Mouse (Mus musculus): Measurements from ENCODE around the gene Gsn. TPM values are rescaled to one million over a fixed set of nuclear protein-coding genes. Genes with fewer than 3 reads are reported as not detected.

The Gsn gene
- total and polyA plus RNA-seq, 2 experiments from 2014 or later = 255 to 460 TPM

DNA sequence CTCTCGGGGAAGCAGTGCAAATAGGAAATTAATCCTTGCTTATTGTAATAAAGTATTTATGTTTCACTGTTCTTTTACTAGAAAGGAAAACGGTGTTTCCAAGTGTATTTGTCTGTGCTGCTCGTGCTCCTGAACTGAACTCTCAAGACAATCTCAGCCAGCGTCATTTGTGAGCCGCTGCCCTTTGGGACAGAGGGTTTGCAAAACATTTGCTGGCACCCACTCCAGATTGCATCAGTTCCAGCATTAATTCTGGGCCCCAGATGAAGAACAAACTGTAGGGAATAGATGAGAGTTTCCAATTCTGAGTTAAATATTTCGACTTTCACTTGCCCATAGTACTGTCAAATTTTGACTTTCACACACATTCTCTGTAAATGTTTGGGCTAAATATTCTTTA lies 82.5 kb downstream of the Gsn start:
- no peak overlapping the region for H3K4me3 ChIP-seq (ENCODE audit: low read depth, low read length)
- H3K27ac ChIP-seq (ENCODE audit: low read depth) = peak overlapping the region; percentile 46
- no peak for DNase-seq (ENCODE audit: low spot score)
- peaks cover 14% of the 10 kb centered on the region for H3K4me1 ChIP-seq (ENCODE audit: control insufficient read depth, insufficient read depth)
- WGBS = 66% methylated on average over 6 of the region's 6 CpGs
- no peak overlapping the region for H3K9ac ChIP-seq (replicated peaks; ENCODE audit: low read depth, low read length)
- no peak for TF ChIP-seq CTCF (IDR thresholded peaks at IDR 0.05; ENCODE audit: low read depth)
- TF ChIP-seq EP300 (IDR thresholded peaks at IDR 0.05; ENCODE audit: low read depth) = no peak
- H3K36me3 ChIP-seq (replicated peaks; ENCODE audit: control insufficient read depth, insufficient read depth, low read length) = no peaks in the 10 kb centered on the region
- H3K4me2 ChIP-seq (ENCODE audit: low read depth, low read length) = no peak overlapping the region
- H3K9me3 ChIP-seq (replicated peaks; ENCODE audit: control insufficient read depth, low read length) = no peaks in the 10 kb centered on the region
- ATAC-seq (ENCODE audit: insufficient read depth, low read depth) = no peak
- H3K27me3 ChIP-seq (ENCODE audit: control insufficient read depth, insufficient read depth, low read length) = no peaks in the 10 kb centered on the region

DNA sequence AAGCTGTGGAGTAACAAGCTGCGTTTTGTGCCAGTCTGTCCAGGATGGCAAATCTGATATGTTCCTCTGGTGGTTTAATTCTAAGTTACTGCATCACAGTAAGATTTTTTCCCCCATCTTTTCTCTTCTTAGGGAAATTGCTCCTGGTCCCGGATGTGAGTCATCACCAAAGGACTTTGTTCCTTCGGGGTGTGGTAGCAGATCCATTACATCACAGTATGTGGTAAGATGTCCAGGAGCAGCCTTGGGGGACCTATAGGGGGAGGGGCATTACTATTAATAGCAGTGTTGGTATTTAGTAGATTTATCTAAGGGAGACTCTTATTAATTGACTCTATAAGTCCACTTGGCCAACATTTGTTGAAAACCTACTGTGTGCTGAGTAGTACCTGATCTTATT lies 86.4 kb downstream of the Gsn start:
- Histone ChIP-seq H3K9ac (replicated peaks; ENCODE audit: low read depth, low read length) (no peak overlapping the region), H3K36me3 (replicated peaks; ENCODE audit: control insufficient read depth, insufficient read depth, low read length) (no peaks in the 10 kb centered on the region), H3K4me2 (ENCODE audit: low read depth, low read length) (no peak overlapping the region), H3K4me1 (ENCODE audit: control insufficient read depth, insufficient read depth) (0 out of 2 replicates have a peak, but pooled peaks cover 4% of the 10 kb centered on the region), H3K9me3 (replicated peaks; ENCODE audit: control insufficient read depth, low read length) (no peaks in the 10 kb centered on the region), H3K27ac (ENCODE audit: low read depth) (no peak overlapping the region), H3K27me3 (ENCODE audit: control insufficient read depth, insufficient read depth, low read length) (no peaks in the 10 kb centered on the region), H3K4me3 (ENCODE audit: low read depth, low read length) (no peak overlapping the region)
- ATAC-seq (ENCODE audit: insufficient read depth, low read depth) (no peak), DNase-seq (ENCODE audit: low spot score) (no peak)
- TF ChIP-seq CTCF (IDR thresholded peaks at IDR 0.05; ENCODE audit: low read depth) = no peak
- no peak for TF ChIP-seq EP300 (IDR thresholded peaks at IDR 0.05; ENCODE audit: low read depth)
- 61% methylated on average over 3 of the region's 3 CpGs for WGBS

DNA sequence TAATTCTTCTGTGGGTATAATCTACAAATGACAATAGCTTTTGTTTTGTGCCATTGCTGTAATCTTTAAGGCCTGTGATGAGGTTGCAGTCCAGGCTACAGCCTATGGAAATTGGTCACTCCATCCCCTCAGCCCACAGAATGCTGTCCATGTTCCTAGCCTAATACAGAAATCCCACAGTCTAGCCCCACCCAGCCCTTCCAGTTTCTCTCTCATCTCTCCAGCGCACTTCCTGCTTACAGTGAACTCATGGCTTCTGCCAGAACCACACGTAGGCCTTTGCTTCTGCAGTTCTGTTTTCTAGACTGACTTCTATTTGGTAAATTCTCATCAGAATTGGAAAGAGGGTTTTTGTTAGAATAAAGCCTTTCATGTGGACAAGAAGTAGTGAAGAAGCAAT lies 89.8 kb downstream of the Gsn start:
- H3K4me3 ChIP-seq (ENCODE audit: low read depth, low read length) = no peak overlapping the region
- H3K27me3 ChIP-seq (ENCODE audit: control insufficient read depth, insufficient read depth, low read length) = no peaks in the 10 kb centered on the region
- DNase-seq (ENCODE audit: low spot score) = no peak
- TF ChIP-seq CTCF (IDR thresholded peaks at IDR 0.05; ENCODE audit: low read depth) (no peak), EP300 (IDR thresholded peaks at IDR 0.05; ENCODE audit: low read depth) (no peak)
- no peak for ATAC-seq (ENCODE audit: insufficient read depth, low read depth)
- no peak overlapping the region for H3K4me2 ChIP-seq (ENCODE audit: low read depth, low read length)
- 51% methylated on average over 2 of the region's 2 CpGs for WGBS
- H3K9me3 ChIP-seq (replicated peaks; ENCODE audit: control insufficient read depth, low read length) = no peaks in the 10 kb centered on the region
- no peak overlapping the region for H3K27ac ChIP-seq (ENCODE audit: low read depth)
- 0 out of 2 replicates have a peak, but pooled peaks cover 4% of the 10 kb centered on the region for H3K4me1 ChIP-seq (ENCODE audit: control insufficient read depth, insufficient read depth)
- no peaks in the 10 kb centered on the region for H3K36me3 ChIP-seq (replicated peaks; ENCODE audit: control insufficient read depth, insufficient read depth, low read length)
- H3K9ac ChIP-seq (replicated peaks; ENCODE audit: low read depth, low read length) = no peak overlapping the region

DNA sequence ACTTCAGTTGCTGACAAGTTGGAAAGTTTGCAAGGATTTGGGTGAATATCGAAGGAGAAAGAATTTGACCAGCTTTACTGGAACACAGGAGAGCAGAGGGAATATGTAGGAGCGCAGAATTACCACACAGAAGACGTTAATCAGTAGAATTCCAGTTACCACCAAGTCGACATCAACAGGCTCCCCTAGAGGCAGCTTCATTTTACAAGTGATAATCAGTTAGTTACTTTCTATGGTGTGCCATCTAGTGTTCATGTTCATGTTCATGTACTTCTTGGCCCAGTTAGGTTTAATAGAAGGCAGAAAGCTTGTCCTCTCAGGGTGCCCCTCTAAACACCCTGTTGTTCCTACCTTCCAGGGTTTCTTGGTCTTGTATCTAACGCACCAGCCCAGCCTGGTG lies 93.0 kb downstream of the Gsn start:
- H3K27me3 ChIP-seq (ENCODE audit: control insufficient read depth, insufficient read depth, low read length) = no peaks in the 10 kb centered on the region
- 29% methylated on average over 5 of the region's 5 CpGs for WGBS
- H3K4me3 ChIP-seq (ENCODE audit: low read depth, low read length) = no peak overlapping the region
- H3K4me2 ChIP-seq (ENCODE audit: low read depth, low read length) = no peak overlapping the region
- no peak overlapping the region for H3K9ac ChIP-seq (replicated peaks; ENCODE audit: low read depth, low read length)
- H3K27ac ChIP-seq (ENCODE audit: low read depth) = no peak overlapping the region
- no peaks in the 10 kb centered on the region for H3K9me3 ChIP-seq (replicated peaks; ENCODE audit: control insufficient read depth, low read length)
- DNase-seq (ENCODE audit: low spot score) (peak; percentile 87), ATAC-seq (ENCODE audit: insufficient read depth, low read depth) (peak; percentile 49; the same call in 1 of the 2 replicates)
- TF ChIP-seq EP300 (IDR thresholded peaks at IDR 0.05; ENCODE audit: low read depth) (no peak), CTCF (IDR thresholded peaks at IDR 0.05; ENCODE audit: low read depth) (peak; percentile 84)
- no peaks in the 10 kb centered on the region for H3K36me3 ChIP-seq (replicated peaks; ENCODE audit: control insufficient read depth, insufficient read depth, low read length)
- no peaks in the 10 kb centered on the region for H3K4me1 ChIP-seq (ENCODE audit: control insufficient read depth, insufficient read depth)

Other genes starting within 250 kb of the Gsn start
- 0.04 TPM in 1 of 2 replicates, not detected in the other for gene Hc, start 194.9 kb upstream of the Gsn start, total RNA-seq (2014; rRNA removed; ENCODE audit: low replicate concordance)
- 0.12 TPM in 1 of 2 replicates, not detected in the other for gene Hc, start 194.9 kb upstream of the Gsn start, polyA plus RNA-seq (2015; fragmentation: Nextera tagmentation; extraction: Ambion mirVana)
- 0.46 TPM in 1 of 2 replicates, not detected in the other for gene AI182371, start 154.8 kb upstream of the Gsn start, total RNA-seq (2014; rRNA removed; ENCODE audit: low replicate concordance)
- gene AI182371, start 154.8 kb upstream of the Gsn start, polyA plus RNA-seq (2015; fragmentation: Nextera tagmentation; extraction: Ambion mirVana) = 0.10 and 0.20 TPM in 2 replicates
- 5.8 and 17.7 TPM in 2 replicates for gene Cntrl, start 146.9 kb upstream of the Gsn start, total RNA-seq (2014; rRNA removed; ENCODE audit: low replicate concordance)
- gene Cntrl, start 146.9 kb upstream of the Gsn start, polyA plus RNA-seq (2015; fragmentation: Nextera tagmentation; extraction: Ambion mirVana) = 8.6 and 9.1 TPM in 2 replicates
- gene Rab14, start 55.3 kb upstream of the Gsn start, total RNA-seq (2014; rRNA removed; ENCODE audit: low replicate concordance) = 83.8 and 130 TPM in 2 replicates
- 346 and 349 TPM in 2 replicates for gene Rab14, start 55.3 kb upstream of the Gsn start, polyA plus RNA-seq (2015; fragmentation: Nextera tagmentation; extraction: Ambion mirVana)
- 60.1 and 79.0 TPM in 2 replicates for gene Stom, start 80.6 kb downstream of the Gsn start, total RNA-seq (2014; rRNA removed; ENCODE audit: low replicate concordance)
- 48.4 and 51.3 TPM in 2 replicates for gene Stom, start 80.6 kb downstream of the Gsn start, polyA plus RNA-seq (2015; fragmentation: Nextera tagmentation; extraction: Ambion mirVana)
- not detected in 2 replicates for gene 4930568D16Rik, start 111.3 kb downstream of the Gsn start, total RNA-seq (2014; rRNA removed; ENCODE audit: low replicate concordance)
- gene 4930568D16Rik, start 111.3 kb downstream of the Gsn start, polyA plus RNA-seq (2015; fragmentation: Nextera tagmentation; extraction: Ambion mirVana) = not detected in 2 replicates
- not detected in 2 replicates for gene 4930402F06Rik, start 140.8 kb downstream of the Gsn start, total RNA-seq (2014; rRNA removed; ENCODE audit: low replicate concordance)
- not detected in 2 replicates for gene 4930402F06Rik, start 140.8 kb downstream of the Gsn start, polyA plus RNA-seq (2015; fragmentation: Nextera tagmentation; extraction: Ambion mirVana)
- gene Ggta1, start 206.9 kb downstream of the Gsn start, total RNA-seq (2014; rRNA removed; ENCODE audit: low replicate concordance) = 14.8 and 37.1 TPM in 2 replicates
- 16.0 and 16.4 TPM in 2 replicates for gene Ggta1, start 206.9 kb downstream of the Gsn start, polyA plus RNA-seq (2015; fragmentation: Nextera tagmentation; extraction: Ambion mirVana)

All from heart, postnatal 0 days (tissue).